Mouse (Mus musculus): ENCODE measurements around the gene Gm42688.

- no peak for TF ChIP-seq CTCF (conservative IDR thresholded peaks at IDR 0.05; ENCODE audit: low read length)
- no peak for TF ChIP-seq NANOG (IDR thresholded peaks at IDR 0.05; ENCODE audit: borderline replicate concordance, low read length)
Measured at GRCm38 (mm10) chr6:83119734-83120051, 18.3 kb downstream of the Gm42688 start.
